Mouse (Mus musculus): Measurements from ENCODE around the gene BB287469. TPM values are rescaled to one million over a fixed set of nuclear protein-coding genes. Genes with fewer than 3 reads are reported as not detected.
"Not testable (repeated sequence)": the region's sequence is repeated elsewhere in the genome, so short reads cannot be mapped to it uniquely, and the experiment has no call there.

BB287469 gene
- polyA plus RNA-seq, 1 experiment from 2014 or later: not detected

- 0 out of 2 replicates have a peak, but pooled peaks have one; percentile 27 for ATAC-seq (replicated peaks; ENCODE audit: low FRiP score, low read depth)
Measured at GRCm38 (mm10) chr12:87864048-87864447, 47.7 kb downstream of the BB287469 start.

More at GRCm38 (mm10) chr12:87864048-87864447, 47.7 kb downstream of the BB287469 start:
- not testable (repeated sequence) for H3K36me3 ChIP-seq (ENCODE audit: insufficient read depth, low read length); H3K27me3 ChIP-seq (ENCODE audit: insufficient read depth, low read length); DNase-seq (ENCODE audit: low spot score); H3K27ac ChIP-seq; H3K4me1 ChIP-seq (replicated peaks; ENCODE audit: insufficient read depth, low read length); H3K9ac ChIP-seq (ENCODE audit: low read depth, low read length); H3K4me3 ChIP-seq (replicated peaks; ENCODE audit: low read depth, low read length); H3K9me3 ChIP-seq (replicated peaks; ENCODE audit: low read length); H3K4me2 ChIP-seq (ENCODE audit: low read length)
- WGBS: 88% methylated on average over 2 of the region's 2 CpGs

Other genes with a start within 250 kb of the BB287469 start
- gene Oog1, start 213.9 kb upstream of the BB287469 start, polyA plus RNA-seq (2015; fragmentation: Nextera tagmentation; extraction: Ambion mirVana): not detected in 2 replicates
- not detected in 2 replicates for gene Gm4027, start 197.7 kb upstream of the BB287469 start, polyA plus RNA-seq (2015; fragmentation: Nextera tagmentation; extraction: Ambion mirVana)
- not detected in 2 replicates for gene Gm16381, start 172.0 kb upstream of the BB287469 start, polyA plus RNA-seq (2015; fragmentation: Nextera tagmentation; extraction: Ambion mirVana)
- not detected in 2 replicates for gene Gm21319, start 40.8 kb upstream of the BB287469 start, polyA plus RNA-seq (2015; fragmentation: Nextera tagmentation; extraction: Ambion mirVana)
- gene Gm21936, start 21.1 kb upstream of the BB287469 start, polyA plus RNA-seq (2015; fragmentation: Nextera tagmentation; extraction: Ambion mirVana): not detected in 2 replicates
- gene Gm2001, start 25.8 kb downstream of the BB287469 start, polyA plus RNA-seq (2015; fragmentation: Nextera tagmentation; extraction: Ambion mirVana): not detected in 2 replicates
- not detected in 2 replicates for gene Gm2016, start 57.5 kb downstream of the BB287469 start, polyA plus RNA-seq (2015; fragmentation: Nextera tagmentation; extraction: Ambion mirVana)
- gene Gm2022, start 78.8 kb downstream of the BB287469 start, polyA plus RNA-seq (2015; fragmentation: Nextera tagmentation; extraction: Ambion mirVana): not detected in 2 replicates
- gene Gm2035, start 103.3 kb downstream of the BB287469 start, polyA plus RNA-seq (2015; fragmentation: Nextera tagmentation; extraction: Ambion mirVana): not detected in 2 replicates
- gene Gm2042, start 137.5 kb downstream of the BB287469 start, polyA plus RNA-seq (2015; fragmentation: Nextera tagmentation; extraction: Ambion mirVana): not detected in 2 replicates
- not detected in 2 replicates for gene Gm2075, start 195.3 kb downstream of the BB287469 start, polyA plus RNA-seq (2015; fragmentation: Nextera tagmentation; extraction: Ambion mirVana)
- not detected in 2 replicates for gene Gm6803, start 202.2 kb downstream of the BB287469 start, polyA plus RNA-seq (2015; fragmentation: Nextera tagmentation; extraction: Ambion mirVana)
- gene Gm2056, start 210.4 kb downstream of the BB287469 start, polyA plus RNA-seq (2015; fragmentation: Nextera tagmentation; extraction: Ambion mirVana): not detected in 2 replicates